In genomic region chr11:60774841-60775240, GRCm38 (mm10) we compare ENCODE assay signal across 10 mouse cellular contexts. TPM values are rescaled to one million over a fixed set of nuclear protein-coding genes. Genes with fewer than 3 reads are reported as not detected.
DNase-seq lines count a peak whose midpoint lies in the region; ATAC-seq lines count a peak whose summit lies in the region.
"Had no signal": no experiment of that assay in that cellular context is flagged by ENCODE, and none has a peak within 500 bp of the region (broad histone marks: within the 10 kb centered on the region; RNA-seq: fewer than 3 reads in every experiment).

No protein-coding gene starts in this region.

- peaks cover 19% of the 10 kb centered on the region for H3K36me3 ChIP-seq in erythroblast, embryonic 14.5 days (ENCODE audit: control insufficient read depth)
- peaks cover 12% of the 10 kb centered on the region; the same call in 1 of the 2 replicates for H3K36me3 ChIP-seq in kidney, embryonic 16.5 days (ENCODE audit: insufficient read depth, low read length)
- H3K36me3 ChIP-seq in embryonic facial prominence, embryonic 14.5 days (ENCODE audit: control insufficient read depth, insufficient read depth, low read length), result peaks cover 14% of the 10 kb centered on the region
- H3K36me3 ChIP-seq in midbrain, embryonic 14.5 days (ENCODE audit: control insufficient read depth, insufficient read depth, low read length), result peaks cover 11% of the 10 kb centered on the region

- ATAC-seq in erythroblast, adult 5-6 weeks (replicated peaks; ENCODE audit: low FRiP score, poor library complexity, severe bottlenecking), result no peak
- ATAC-seq in kidney, embryonic 16.5 days (ENCODE audit: low FRiP score, low TSS enrichment), result no peak
- ATAC-seq in embryonic facial prominence, embryonic 14.5 days (ENCODE audit: low read depth), result no peak
- ATAC-seq in midbrain, embryonic 14.5 days (ENCODE audit: low FRiP score, low TSS enrichment), result no peak
- ATAC-seq: activated CD4-positive, CD25-positive, alpha-beta regulatory T cell, adult 4 months had no signal

- H3K4me2 ChIP-seq in kidney, embryonic 16.5 days (replicated peaks; ENCODE audit: low read depth, low read length), result no peak overlapping the region; the same call in 1 of the 2 replicates
- peak overlapping the region; percentile 63; the same call in 1 of the 2 replicates for H3K4me2 ChIP-seq in embryonic facial prominence, embryonic 14.5 days (ENCODE audit: low read depth, low read length)
- H3K4me2 ChIP-seq in midbrain, embryonic 14.5 days (ENCODE audit: low read length), result 0 out of 2 replicates have a peak overlapping the region, but pooled peaks have one; percentile 88

- H3K4me1 ChIP-seq in erythroblast, embryonic 14.5 days (ENCODE audit: control insufficient read depth), result peaks cover 51% of the 10 kb centered on the region
- peaks cover 31% of the 10 kb centered on the region for H3K4me1 ChIP-seq in kidney, embryonic 16.5 days (ENCODE audit: insufficient read depth, low read length)
- peaks cover 30% of the 10 kb centered on the region for H3K4me1 ChIP-seq in embryonic facial prominence, embryonic 14.5 days (ENCODE audit: control insufficient read depth, insufficient read depth, low read length)
- peaks cover 35% of the 10 kb centered on the region for H3K4me1 ChIP-seq in midbrain, embryonic 14.5 days (ENCODE audit: control insufficient read depth, insufficient read depth, low read length)

- no peaks in the 10 kb centered on the region for H3K27me3 ChIP-seq in erythroblast, embryonic 14.5 days (ENCODE audit: control insufficient read depth)
- no peaks in the 10 kb centered on the region for H3K27me3 ChIP-seq in kidney, embryonic 16.5 days (ENCODE audit: insufficient read depth, low read length)
- no peaks in the 10 kb centered on the region for H3K27me3 ChIP-seq in embryonic facial prominence, embryonic 14.5 days (replicated peaks; ENCODE audit: control insufficient read depth, insufficient read depth, low read length)
- H3K27me3 ChIP-seq in midbrain, embryonic 14.5 days (ENCODE audit: control insufficient read depth, insufficient read depth, low read length), result no peaks in the 10 kb centered on the region

- no peaks in the 10 kb centered on the region for H3K9me3 ChIP-seq in erythroblast, embryonic 14.5 days (ENCODE audit: control insufficient read depth, low read length)
- no peaks in the 10 kb centered on the region for H3K9me3 ChIP-seq in kidney, embryonic 16.5 days (ENCODE audit: low read length)
- H3K9me3 ChIP-seq in embryonic facial prominence, embryonic 14.5 days (ENCODE audit: control insufficient read depth, low read length), result no peaks in the 10 kb centered on the region
- no peaks in the 10 kb centered on the region for H3K9me3 ChIP-seq in midbrain, embryonic 14.5 days (ENCODE audit: control insufficient read depth, low read length)

- 0 out of 2 replicates have a peak overlapping the region, but pooled peaks have one; percentile 19 for H3K9ac ChIP-seq in kidney, embryonic 16.5 days (replicated peaks; ENCODE audit: low read length)
- H3K9ac ChIP-seq in embryonic facial prominence, embryonic 14.5 days (ENCODE audit: low read depth, low read length), result peak overlapping the region; percentile 87; the same call in 1 of the 2 replicates
- no peak overlapping the region for H3K9ac ChIP-seq in midbrain, embryonic 14.5 days (replicated peaks; ENCODE audit: low read length)

- no peak for DNase-seq in kidney, adult 9 months
- DNase-seq in embryonic facial prominence, embryonic 14.5 days (ENCODE audit: low spot score), result no peak
- DNase-seq in midbrain, embryonic 14.5 days, result no peak
- no peak for DNase-seq in layer of hippocampus, postnatal 14 days (ENCODE audit: low spot score in 2 of 2)
- no peak for DNase-seq in embryo, embryonic 10 days (ENCODE audit: low spot score)
- DNase-seq: gastrocnemius, postnatal 36 days had no signal

- peak overlapping the region; percentile 28 for H3K4me3 ChIP-seq in erythroblast, embryonic 14.5 days (replicated peaks)
- H3K4me3 ChIP-seq in kidney, embryonic 16.5 days (ENCODE audit: low read length), result no peak overlapping the region
- H3K4me3 ChIP-seq in embryonic facial prominence, embryonic 14.5 days (ENCODE audit: low read depth, low read length), result no peak overlapping the region
- H3K4me3 ChIP-seq in midbrain, embryonic 14.5 days (replicated peaks; ENCODE audit: low read depth, low read length), result no peak overlapping the region

- 81% methylated on average over 1 of the region's 1 CpGs for WGBS in kidney, embryonic 16.5 days
- 58% methylated on average over 1 of the region's 1 CpGs for WGBS in embryonic facial prominence, embryonic 14.5 days
- 93% methylated on average over 1 of the region's 1 CpGs for WGBS in midbrain, embryonic 14.5 days

- no peak overlapping the region for H3K27ac ChIP-seq in kidney, embryonic 16.5 days (ENCODE audit: low read length)
- H3K27ac ChIP-seq in embryonic facial prominence, embryonic 14.5 days (replicated peaks; ENCODE audit: low read depth, low read length), result no peak overlapping the region
- no peak overlapping the region for H3K27ac ChIP-seq in midbrain, embryonic 14.5 days (replicated peaks; ENCODE audit: low read depth, low read length)

RNA-seq across cellular contexts. Expression of gene Top3a, which starts 2.3 kb away (rescaled TPM):
- polyA plus RNA-seq in erythroblast, embryonic 14.5 days (2012), result 0.31 and 0.42 TPM in 2 replicates
- 5.6 and 7.1 TPM in 2 replicates for total RNA-seq in erythroblast, adult 5-6 weeks (2015; ENCODE audit: low replicate concordance)
- 4.5 and 11.9 TPM in 2 replicates for total RNA-seq in erythroblast, adult 5-6 weeks (2017; ENCODE audit: low replicate concordance)
- 17.1 and 19.6 TPM in 2 replicates for polyA plus RNA-seq in kidney, embryonic 16.5 days (2015; fragmentation: Nextera tagmentation; extraction: Ambion mirVana)
- polyA plus RNA-seq in embryonic facial prominence, embryonic 14.5 days (2014; fragmentation: Nextera tagmentation; extraction: Ambion mirVana), result 12.1 and 16.4 TPM in 2 replicates
- polyA plus RNA-seq in midbrain, embryonic 14.5 days (2014; fragmentation: Nextera tagmentation; extraction: Ambion mirVana), result 7.4 and 9.3 TPM in 2 replicates
- total RNA-seq in layer of hippocampus, postnatal 14 days (2021), result 1 to 10 TPM; 4.2 to 5.8 TPM

RNA-seq across cellular contexts. Expression of gene Smcr8, which starts 2.5 kb away (rescaled TPM):
- 0.05 and 0.06 TPM in 2 replicates for polyA plus RNA-seq in erythroblast, embryonic 14.5 days (2012)
- 10.0 and 11.3 TPM in 2 replicates for total RNA-seq in erythroblast, adult 5-6 weeks (2015; ENCODE audit: low replicate concordance)
- 3.5 and 5.6 TPM in 2 replicates for total RNA-seq in erythroblast, adult 5-6 weeks (2017; ENCODE audit: low replicate concordance)
- 6.6 and 7.6 TPM in 2 replicates for polyA plus RNA-seq in kidney, embryonic 16.5 days (2015; fragmentation: Nextera tagmentation; extraction: Ambion mirVana)
- polyA plus RNA-seq in embryonic facial prominence, embryonic 14.5 days (2014; fragmentation: Nextera tagmentation; extraction: Ambion mirVana), result 7.2 and 8.7 TPM in 2 replicates
- polyA plus RNA-seq in midbrain, embryonic 14.5 days (2014; fragmentation: Nextera tagmentation; extraction: Ambion mirVana), result 8.8 and 9.4 TPM in 2 replicates
- 10 to 100 TPM; 25.0 to 26.6 TPM for total RNA-seq in layer of hippocampus, postnatal 14 days (2021)

RNA-seq across cellular contexts. Expression of gene Shmt1, which starts 36.7 kb away (rescaled TPM):
- polyA plus RNA-seq in erythroblast, embryonic 14.5 days (2012), result not detected in 2 replicates
- 1.5 and 5.4 TPM in 2 replicates for total RNA-seq in erythroblast, adult 5-6 weeks (2015; ENCODE audit: low replicate concordance)
- 5.3 and 10.9 TPM in 2 replicates for total RNA-seq in erythroblast, adult 5-6 weeks (2017; ENCODE audit: low replicate concordance)
- 79.4 and 84.6 TPM in 2 replicates for polyA plus RNA-seq in kidney, embryonic 16.5 days (2015; fragmentation: Nextera tagmentation; extraction: Ambion mirVana)
- 30.2 and 35.7 TPM in 2 replicates for polyA plus RNA-seq in embryonic facial prominence, embryonic 14.5 days (2014; fragmentation: Nextera tagmentation; extraction: Ambion mirVana)
- 4.8 and 6.7 TPM in 2 replicates for polyA plus RNA-seq in midbrain, embryonic 14.5 days (2014; fragmentation: Nextera tagmentation; extraction: Ambion mirVana)
- total RNA-seq in layer of hippocampus, postnatal 14 days (2021), result 1 to 10 TPM; 4.9 to 6.8 TPM

RNA-seq across cellular contexts. Expression of gene Mief2, which starts 46.6 kb away (rescaled TPM):
- polyA plus RNA-seq in erythroblast, embryonic 14.5 days (2012), result 0.38 and 0.50 TPM in 2 replicates
- 0.84 TPM in 1 of 2 replicates, not detected in the other for total RNA-seq in erythroblast, adult 5-6 weeks (2015; ENCODE audit: low replicate concordance)
- total RNA-seq in erythroblast, adult 5-6 weeks (2017; ENCODE audit: low replicate concordance), result 0.42 and 1.3 TPM in 2 replicates
- polyA plus RNA-seq in kidney, embryonic 16.5 days (2015; fragmentation: Nextera tagmentation; extraction: Ambion mirVana), result 16.2 and 17.2 TPM in 2 replicates
- 17.3 and 18.8 TPM in 2 replicates for polyA plus RNA-seq in embryonic facial prominence, embryonic 14.5 days (2014; fragmentation: Nextera tagmentation; extraction: Ambion mirVana)
- polyA plus RNA-seq in midbrain, embryonic 14.5 days (2014; fragmentation: Nextera tagmentation; extraction: Ambion mirVana), result 20.4 and 22.6 TPM in 2 replicates
- 10 to 100 TPM; 23.7 to 23.8 TPM for total RNA-seq in layer of hippocampus, postnatal 14 days (2021)

RNA-seq across cellular contexts. Expression of gene Flii, which starts 47.8 kb away (rescaled TPM):
- polyA plus RNA-seq in erythroblast, embryonic 14.5 days (2012), result 6.9 and 16.9 TPM in 2 replicates
- total RNA-seq in erythroblast, adult 5-6 weeks (2015; ENCODE audit: low replicate concordance), result 26.9 and 54.8 TPM in 2 replicates
- 32.3 and 66.9 TPM in 2 replicates for total RNA-seq in erythroblast, adult 5-6 weeks (2017; ENCODE audit: low replicate concordance)
- 93.7 and 94.3 TPM in 2 replicates for polyA plus RNA-seq in kidney, embryonic 16.5 days (2015; fragmentation: Nextera tagmentation; extraction: Ambion mirVana)
- 76.1 and 76.9 TPM in 2 replicates for polyA plus RNA-seq in embryonic facial prominence, embryonic 14.5 days (2014; fragmentation: Nextera tagmentation; extraction: Ambion mirVana)
- 51.5 and 63.8 TPM in 2 replicates for polyA plus RNA-seq in midbrain, embryonic 14.5 days (2014; fragmentation: Nextera tagmentation; extraction: Ambion mirVana)
- total RNA-seq in layer of hippocampus, postnatal 14 days (2021), result 10 to 100 TPM; 47.7 to 60.5 TPM
